8 mouse cellular contexts compared by ENCODE assay signal in the genomic region with DNA sequence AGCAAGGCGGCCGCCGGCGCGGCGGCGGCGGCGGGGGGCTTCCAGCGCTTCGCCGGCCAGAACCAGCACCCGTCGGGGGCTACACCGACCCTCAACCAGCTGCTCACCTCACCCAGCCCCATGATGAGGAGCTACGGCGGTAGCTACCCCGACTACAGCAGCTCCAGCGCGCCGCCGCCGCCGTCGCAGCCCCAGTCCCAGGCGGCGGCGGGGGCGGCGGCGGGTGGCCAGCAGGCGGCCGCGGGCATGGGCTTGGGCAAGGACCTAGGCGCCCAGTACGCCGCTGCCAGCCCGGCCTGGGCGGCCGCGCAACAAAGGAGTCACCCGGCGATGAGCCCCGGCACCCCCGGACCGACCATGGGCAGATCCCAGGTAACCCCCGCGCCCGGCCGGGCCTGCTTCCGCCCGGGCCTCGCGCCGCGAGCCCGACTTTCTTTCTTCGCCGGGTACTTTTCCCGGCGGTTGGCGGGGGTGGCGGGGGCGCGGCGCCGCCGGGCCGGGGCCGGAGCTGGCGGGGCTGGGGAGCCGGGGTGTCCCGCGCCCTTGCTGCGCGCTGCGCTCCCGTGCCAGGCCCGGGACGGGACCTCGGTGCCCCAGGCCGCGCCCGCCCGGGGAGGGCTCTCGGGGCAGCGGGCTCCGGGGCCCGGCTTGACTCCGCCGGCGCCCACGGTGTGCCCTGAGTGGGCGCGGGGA. TPM values are rescaled to one million over a fixed set of nuclear protein-coding genes. Genes with fewer than 3 reads are reported as not detected.
DNase-seq lines count a peak whose midpoint lies in the region; ATAC-seq lines count a peak whose summit lies in the region.

No protein-coding gene starts in this region.

- no peaks in the 10 kb centered on the region for H3K27me3 ChIP-seq in forebrain, embryonic 14.5 days (replicated peaks; ENCODE audit: control insufficient read depth, insufficient read depth, low read length)
- no peaks in the 10 kb centered on the region for H3K27me3 ChIP-seq in hindbrain, embryonic 13.5 days
- no peaks in the 10 kb centered on the region for H3K27me3 ChIP-seq in liver, embryonic 11.5 days (replicated peaks; ENCODE audit: control insufficient read depth, insufficient read depth, low read length)

- 0% methylated on average over 72 of the region's 95 CpGs for WGBS in forebrain, embryonic 14.5 days
- WGBS in hindbrain, embryonic 13.5 days = under 1% methylated on average over 81 of the region's 95 CpGs
- WGBS in liver, embryonic 11.5 days = under 1% methylated on average over 94 of the region's 95 CpGs

- peaks cover 32% of the 10 kb centered on the region for H3K4me1 ChIP-seq in forebrain, embryonic 14.5 days (ENCODE audit: control insufficient read depth, insufficient read depth, low read length)
- peaks cover 40% of the 10 kb centered on the region for H3K4me1 ChIP-seq in hindbrain, embryonic 13.5 days (replicated peaks)
- peaks cover 14% of the 10 kb centered on the region for H3K4me1 ChIP-seq in liver, embryonic 11.5 days (replicated peaks; ENCODE audit: control insufficient read depth, insufficient read depth, low read length)

- no peaks in the 10 kb centered on the region for H3K9me3 ChIP-seq in forebrain, embryonic 14.5 days (replicated peaks; ENCODE audit: control insufficient read depth, low read length)
- no peaks in the 10 kb centered on the region for H3K9me3 ChIP-seq in hindbrain, embryonic 13.5 days
- H3K9me3 ChIP-seq in liver, embryonic 11.5 days (ENCODE audit: control insufficient read depth, low read length) = no peaks in the 10 kb centered on the region

- H3K27ac ChIP-seq in forebrain, embryonic 14.5 days (ENCODE audit: low read depth, low read length) = peak overlapping the region; percentile 100
- peak overlapping the region; percentile 100 for H3K27ac ChIP-seq in hindbrain, embryonic 13.5 days
- peak overlapping the region; percentile 99 for H3K27ac ChIP-seq in liver, embryonic 11.5 days (ENCODE audit: low read depth, low read length)

- intact Hi-C loops in left cerebral cortex, postnatal 4 days (cut with DNase I) = loop anchor here (5.0 to 10.0 kb wide), 2 partner anchors 89 to 221 kb away; no protein-coding TSS in a partner anchor

- no peaks in the 10 kb centered on the region for H3K36me3 ChIP-seq in forebrain, embryonic 14.5 days (ENCODE audit: control insufficient read depth, insufficient read depth, low read length)
- H3K36me3 ChIP-seq in hindbrain, embryonic 13.5 days = no peaks in the 10 kb centered on the region
- H3K36me3 ChIP-seq in liver, embryonic 11.5 days (ENCODE audit: control insufficient read depth, insufficient read depth, low read length) = no peaks in the 10 kb centered on the region

- H3K9ac ChIP-seq in forebrain, embryonic 14.5 days (ENCODE audit: low read length) = peak overlapping the region; percentile 100
- H3K9ac ChIP-seq in hindbrain, embryonic 13.5 days = peak overlapping the region; percentile 100
- H3K9ac ChIP-seq in liver, embryonic 11.5 days (ENCODE audit: low read depth, low read length) = peak overlapping the region; percentile 99

- peak; percentile 46 for DNase-seq in left cerebral cortex, postnatal 4 days
- no peak for DNase-seq in left cerebral cortex, adult 9 months (ENCODE audit: low spot score in 2 of 2)
- DNase-seq in c-Kit-positive CD71-positive TER-119-positive erythroid progenitor cells, embryonic 14.5 days (ENCODE audit: low spot score) = peak; percentile 29
- peak; percentile 47 for DNase-seq in forebrain, embryonic 14.5 days (ENCODE audit: low spot score)
- DNase-seq in liver, embryonic 11.5 days (ENCODE audit: low spot score) = peak; percentile 67
- DNase-seq in neural tube, embryonic 10.5 days (ENCODE audit: extremely low spot score, low spot score) = peak; percentile 65
- DNase-seq in thymus, postnatal 14 days = peak; percentile 78

- H3K4me2 ChIP-seq in forebrain, embryonic 14.5 days (ENCODE audit: low read length) = peak overlapping the region; percentile 70
- H3K4me2 ChIP-seq in hindbrain, embryonic 13.5 days = peak overlapping the region; percentile 69
- H3K4me2 ChIP-seq in liver, embryonic 11.5 days = peak overlapping the region; percentile 74

- peak; percentile 33 for ATAC-seq in forebrain, embryonic 14.5 days
- peak; percentile 39 for ATAC-seq in hindbrain, embryonic 13.5 days (ENCODE audit: low FRiP score)
- ATAC-seq in liver, embryonic 11.5 days (replicated peaks; ENCODE audit: low FRiP score) = peak; percentile 46

- peak overlapping the region; percentile 92 for H3K4me3 ChIP-seq in forebrain, embryonic 14.5 days (ENCODE audit: low read depth, low read length)
- peak overlapping the region; percentile 85 for H3K4me3 ChIP-seq in hindbrain, embryonic 13.5 days
- peak overlapping the region; percentile 97 for H3K4me3 ChIP-seq in liver, embryonic 11.5 days (ENCODE audit: low read depth, low read length)

RNA-seq across cellular contexts. Expression of a gene that starts 2.1 kb away (rescaled TPM):
- 100 to 1,000 TPM; 103 to 107 TPM for total RNA-seq in left cerebral cortex, postnatal 4 days (2021)
- 11.1 and 14.7 TPM in 2 replicates for polyA plus RNA-seq in forebrain, embryonic 14.5 days (2014; fragmentation: Nextera tagmentation; extraction: Ambion mirVana)
- 14.8 and 16.1 TPM in 2 replicates for polyA plus RNA-seq in hindbrain, embryonic 13.5 days (2015; fragmentation: Nextera tagmentation; extraction: Ambion mirVana)
- 8.1 and 9.1 TPM in 2 replicates for polyA plus RNA-seq in liver, embryonic 11.5 days (2014; fragmentation: Nextera tagmentation; extraction: Ambion mirVana)

Comparison
In these comparisons a context has a peak if more than half of its experiments do, and no peak if none do; other contexts are left out.
1. DNase-seq: peak in left cerebral cortex, postnatal 4 days (single experiment), c-Kit-positive CD71-positive TER-119-positive erythroid progenitor cells, embryonic 14.5 days (single experiment), forebrain, embryonic 14.5 days (single experiment), liver, embryonic 11.5 days (single experiment), neural tube, embryonic 10.5 days (single experiment) and thymus, postnatal 14 days (single experiment); none in left cerebral cortex, adult 9 months (0 of 2).
2. Peak in every context shown above with its lines, with median percentiles within 50 percentile points of each other: ATAC-seq, H3K27ac ChIP-seq, H3K4me2 ChIP-seq, H3K4me3 ChIP-seq and H3K9ac ChIP-seq.